Mouse (Mus musculus) embryonic stem cell, embryonic (primary cell): ENCODE measurements around the gene Bicra.

ENCODE experiments used
- CTCF ChIA-PET, 4 experiments: fragments of 300-600 bp in 2 of 4; fragments of 350-600 bp in 2 of 4; sonication (Branson Sonifier 250); formaldehyde crosslinking; loops; one replicate each; lab custom pipeline; 2022; ENCODE audit warnings: inconsistent platforms in 2 of 4; lab: Charles Lee
- POLR2A ChIA-PET, 4 experiments: fragments of 300-600 bp in 2 of 4; fragments of 350-600 bp in 2 of 4; sonication (Branson Sonifier 250); formaldehyde crosslinking; loops; one replicate each; lab custom pipeline; 2022; ENCODE audit warnings: antibody characterized with exemption in 4 of 4, inconsistent platforms in 1 of 4; lab: Charles Lee

Gene Bicra

DNA sequence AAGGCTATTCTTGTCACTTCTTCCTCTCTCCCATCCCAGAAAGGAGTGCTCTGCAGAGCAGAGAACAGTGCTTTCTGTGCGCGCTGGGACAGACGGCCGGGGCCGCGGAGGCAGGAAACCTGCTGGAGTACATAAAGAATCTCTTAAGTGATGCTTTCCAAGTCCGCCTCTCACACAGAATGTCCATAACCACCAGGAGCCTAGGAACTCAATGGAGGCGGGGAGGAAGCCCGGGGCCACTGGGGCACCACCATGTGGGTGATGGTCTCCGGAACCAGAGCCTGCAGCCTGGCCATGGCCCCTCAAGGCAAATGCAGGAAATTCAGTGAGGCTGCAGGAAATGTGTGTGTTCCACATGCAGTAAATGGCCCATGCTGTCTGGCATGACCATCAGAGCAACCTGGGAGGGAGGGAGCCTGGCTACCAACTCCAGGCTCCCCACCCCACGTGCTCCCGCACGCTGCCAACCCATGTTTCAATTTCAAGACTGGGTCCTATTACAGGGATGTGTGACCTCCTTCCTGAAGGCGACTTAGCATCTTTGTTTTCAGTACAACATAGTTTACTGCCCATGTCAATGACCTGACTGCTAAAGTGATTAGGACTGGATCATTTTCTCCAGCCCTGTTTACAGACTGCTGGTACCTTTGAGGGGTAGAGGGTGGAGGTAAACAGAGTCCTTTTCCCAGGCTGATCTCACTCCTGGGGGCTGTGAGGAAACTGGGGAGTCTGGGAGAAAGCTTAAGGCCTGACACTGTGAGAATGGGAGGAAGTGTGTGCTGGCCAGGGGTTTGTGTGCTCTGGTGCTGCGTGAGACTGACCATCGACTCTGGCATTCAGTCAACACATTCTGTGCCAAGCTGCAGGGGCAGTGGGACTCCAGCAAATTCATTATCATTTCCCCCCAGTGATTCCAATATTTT is 114.0 kb downstream of the Bicra start:
- ChIA-PET POLR2A (interaction anchor here (0.5 to 3.0 kb wide), 11 partner anchors 8 to 196 kb away, joined by 3 to 32 read pairs (median 3); partner anchors contain the start of genes Nop53 (in 1 of the 4), Selenow (in 1 of the 4) and Slc8a2 (in 1 of the 4)), CTCF (interaction anchor here in 2 of 4 experiments (0.7 to 0.8 kb wide), 2 partner anchors 22 kb away, joined by 3 to 4 read pairs; no protein-coding TSS in a partner anchor)

DNA sequence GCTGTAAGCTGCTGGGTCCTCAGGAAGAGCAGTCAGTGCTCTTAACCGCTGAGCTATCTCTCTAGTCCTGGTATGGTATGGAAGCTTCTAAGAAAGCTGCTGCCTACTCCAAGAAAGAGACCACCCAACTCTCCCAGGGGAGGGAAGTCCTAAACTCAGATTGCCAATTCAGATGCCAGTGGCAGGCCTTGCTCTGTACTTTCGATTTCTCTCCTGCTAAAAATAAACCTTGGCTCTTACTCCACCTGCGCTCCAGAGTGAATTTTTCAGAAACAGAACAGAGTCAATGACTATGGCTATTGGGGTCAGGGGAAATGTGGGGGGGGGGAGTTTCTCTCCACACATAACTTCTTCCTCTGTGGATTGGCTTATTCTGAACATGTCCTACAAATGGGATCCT is 116.1 kb downstream of the Bicra start:
- ChIA-PET POLR2A (interaction anchor here in 2 of 4 experiments (1.0 to 2.0 kb wide), 4 partner anchors 8 to 14 kb away, joined by 3 to 6 read pairs (median 4); partner anchors contain the start of gene Nop53 (in 2 of the 2)), CTCF (interaction anchor here (0.6 to 2.6 kb wide), 7 partner anchors 12 to 342 kb away, joined by 3 to 13 read pairs (median 4); partner anchors contain the start of genes Ehd2 (in 2 of the 4), Dhx34 (in 1 of the 4) and Inafm1 (in 1 of the 4))

DNA sequence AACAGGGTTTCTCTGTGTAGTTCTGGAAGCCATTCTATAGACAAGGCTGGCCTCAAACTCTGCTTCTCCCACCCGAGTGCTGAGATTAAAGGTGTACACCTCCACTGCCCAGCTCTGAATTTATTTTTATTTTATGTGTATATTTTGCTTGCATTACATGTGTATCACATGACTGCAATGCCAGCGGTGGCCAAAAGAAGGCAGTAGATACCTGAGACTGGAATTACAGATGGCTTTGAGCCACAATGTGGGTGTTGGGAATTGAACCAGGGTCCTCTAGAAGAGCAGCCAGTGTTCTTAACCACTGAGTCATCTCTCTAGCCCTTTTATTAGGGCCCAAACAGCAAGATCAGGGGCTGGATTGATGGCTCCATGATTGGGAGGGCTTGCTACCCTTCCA is 117.2 kb downstream of the Bicra start:
- POLR2A ChIA-PET = interaction anchor here in 3 of 4 experiments (0.6 to 1.7 kb wide), 11 partner anchors 9 to 433 kb away, joined by 3 to 6 read pairs (median 3); partner anchors contain the start of gene Dhx34 (in 1 of the 3)
- CTCF ChIA-PET = interaction anchor here (0.6 to 2.6 kb wide), 30 partner anchors 8 to 1235 kb away, joined by 3 to 16 read pairs (median 4); partner anchors contain the start of genes Ehd2 (in 3 of the 4), Meis3 (in 1 of the 4), Napa (in 1 of the 4) and Slc8a2 (in 1 of the 4)

DNA sequence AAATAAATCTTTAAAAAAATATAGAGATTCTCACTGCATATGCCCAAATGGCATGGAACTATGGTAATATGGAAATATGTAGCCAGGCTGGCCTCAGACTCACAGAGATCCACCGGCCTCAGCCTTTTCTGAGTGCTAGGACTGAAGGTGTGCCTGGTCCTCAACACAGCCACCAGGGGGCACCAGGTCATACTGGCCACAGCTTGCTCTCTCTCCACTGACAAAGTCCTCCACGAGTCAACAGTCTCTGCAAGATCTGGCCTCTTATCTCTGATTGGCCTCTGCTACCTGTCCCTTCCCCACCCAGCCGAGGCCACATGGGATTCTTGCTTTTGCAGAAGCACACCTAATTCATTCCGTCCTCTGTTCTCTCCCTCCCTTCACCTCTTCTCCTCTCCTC is 117.8 kb downstream of the Bicra start:
- ChIA-PET CTCF (interaction anchor here (0.5 to 2.6 kb wide), 30 partner anchors 8 to 333 kb away, joined by 3 to 19 read pairs (median 4); partner anchors contain the start of genes Ehd2 (in 2 of the 4), Meis3 (in 1 of the 4), Napa (in 1 of the 4) and Slc8a2 (in 1 of the 4)), POLR2A (interaction anchor here in 3 of 4 experiments (0.9 to 1.7 kb wide), 9 partner anchors 9 to 292 kb away, joined by 3 to 6 read pairs (median 4); partner anchors contain the start of genes Dhx34 (in 1 of the 3) and Napa (in 1 of the 3))

DNA sequence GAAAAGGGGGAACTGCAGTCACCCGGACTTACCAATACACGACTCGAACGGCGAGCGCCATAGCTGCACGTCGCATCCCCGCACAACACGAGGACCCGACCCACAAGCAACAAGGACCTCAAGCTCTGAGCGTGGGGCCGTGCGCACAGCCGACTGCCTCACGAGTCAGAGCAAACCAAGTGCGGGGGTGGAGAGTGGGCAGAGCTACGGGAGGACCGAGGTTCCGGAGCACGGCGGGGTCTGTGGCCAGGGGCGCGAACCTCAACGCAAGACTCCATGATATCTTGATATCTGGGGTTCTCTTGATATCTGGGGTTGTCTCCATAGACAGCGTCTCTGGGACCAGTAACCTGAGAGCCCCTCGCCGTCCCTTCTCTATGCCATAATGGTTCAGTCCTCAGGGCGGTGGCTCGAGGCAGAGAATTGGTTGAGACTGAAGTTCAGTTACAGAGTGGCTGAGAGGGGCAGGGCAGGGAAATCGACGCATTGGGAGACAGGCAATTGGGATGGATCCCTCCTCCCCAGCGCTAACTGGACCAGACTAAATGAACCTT is 125.4 kb downstream of the Bicra start, which contains the start of gene Selenow:
TSS of gene Selenow (minus strand) at position 183 of the 554 bp plus-strand sequence.
- ChIA-PET POLR2A (interaction anchor here (0.7 to 2.5 kb wide), 27 partner anchors 9 to 364 kb away, joined by 3 to 13 read pairs (median 4); partner anchors contain the start of genes Nop53 (in 2 of the 4), Ccdc9 (in 1 of the 4), Inafm1 (in 1 of the 4) and Napa (in 1 of the 4)), CTCF (interaction anchor here in 3 of 4 experiments (0.5 to 1.8 kb wide), 6 partner anchors 9 to 207 kb away, joined by 3 to 10 read pairs (median 3); partner anchors contain the start of gene Slc8a2 (in 1 of the 3))

DNA sequence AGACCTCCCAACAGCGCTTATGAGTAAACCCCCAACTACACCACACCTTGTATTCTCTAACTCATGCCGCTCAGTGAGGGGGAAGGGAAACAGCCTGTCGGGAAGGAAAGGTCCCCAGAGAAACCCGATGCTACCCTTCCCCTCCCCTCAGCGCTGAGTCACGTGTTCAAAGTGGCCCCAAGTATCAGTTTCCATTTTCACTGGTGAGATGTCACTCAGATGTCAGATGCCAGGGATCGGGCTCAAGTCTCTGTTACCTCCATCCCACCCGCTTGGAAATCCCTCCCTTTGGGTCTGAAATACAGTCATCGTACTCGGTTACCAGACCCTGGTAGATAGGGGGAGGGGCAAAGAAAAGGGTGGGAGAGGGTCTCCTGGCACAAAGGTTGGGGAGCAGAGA is 125.9 kb downstream of the Bicra start:
- ChIA-PET POLR2A (interaction anchor here (0.5 to 2.5 kb wide), 27 partner anchors 8 to 364 kb away, joined by 3 to 13 read pairs (median 4); partner anchors contain the start of genes Nop53 (in 2 of the 4), Ccdc9 (in 1 of the 4) and Napa (in 1 of the 4)), CTCF (interaction anchor here in 3 of 4 experiments (0.5 to 1.8 kb wide), 6 partner anchors 8 to 208 kb away, joined by 3 to 10 read pairs (median 3); partner anchors contain the start of gene Slc8a2 (in 1 of the 3))
